Comparison of ENCODE assay signal across 15 mouse cellular contexts in genomic region chr2:35626181-35626727, GRCm38 (mm10).
A peak's percentile ranks its signal among the peaks of the same experiment; 100 is the strongest.
DNase-seq lines count a peak whose midpoint lies in the region; ATAC-seq lines count a peak whose summit lies in the region.
"Had no signal": no experiment of that assay in that cellular context is flagged by ENCODE, and none has a peak within 500 bp of the region (broad histone marks: within the 10 kb centered on the region; RNA-seq: fewer than 3 reads in every experiment).

No protein-coding gene starts in this region.

- H3K27ac ChIP-seq in forebrain, embryonic 15.5 days (replicated peaks): 0 out of 2 replicates have a peak overlapping the region, but pooled peaks have one; percentile 60
- H3K27ac ChIP-seq in forebrain, embryonic 12.5 days: no peak overlapping the region
- H3K27ac ChIP-seq in hindbrain, embryonic 15.5 days (replicated peaks): 0 out of 2 replicates have a peak overlapping the region, but pooled peaks have one; percentile 54
- H3K27ac ChIP-seq in hindbrain, embryonic 13.5 days: no peak overlapping the region
- peak overlapping the region; percentile 85 for H3K27ac ChIP-seq in brown adipose tissue, adult 24 weeks (replicated peaks; ENCODE audit: low read depth, low read length)
- H3K27ac ChIP-seq: liver, embryonic 12.5 days; midbrain, embryonic 12.5 days had no signal

- H3K9ac ChIP-seq in forebrain, embryonic 15.5 days (replicated peaks): no peak overlapping the region
- H3K9ac ChIP-seq in forebrain, embryonic 12.5 days: no peak overlapping the region
- H3K9ac ChIP-seq in hindbrain, embryonic 15.5 days: no peak overlapping the region
- no peak overlapping the region for H3K9ac ChIP-seq in hindbrain, embryonic 13.5 days
- H3K9ac ChIP-seq: liver, embryonic 12.5 days had no signal

- DNase-seq in cerebellum, postnatal 10 days: peak; percentile 75 to 80
- no peak for DNase-seq in T-cell, adult 2 months (ENCODE audit: low spot score)
- no peak for DNase-seq in embryo, embryonic 10 days (ENCODE audit: low spot score)
- DNase-seq: adrenal gland, postnatal 36 days; B cell, adult 2 months; gastrocnemius, postnatal 14 days; kidney, postnatal 36 days; lung, postnatal 36 days had no signal

- peaks cover 64% of the 10 kb centered on the region for H3K4me1 ChIP-seq in forebrain, embryonic 15.5 days
- H3K4me1 ChIP-seq in forebrain, embryonic 12.5 days: peaks cover 67% of the 10 kb centered on the region
- H3K4me1 ChIP-seq in hindbrain, embryonic 15.5 days (replicated peaks): peaks cover 48% of the 10 kb centered on the region
- H3K4me1 ChIP-seq in hindbrain, embryonic 13.5 days (replicated peaks): peaks cover 73% of the 10 kb centered on the region
- H3K4me1 ChIP-seq in brown adipose tissue, adult 24 weeks (ENCODE audit: control insufficient read depth, insufficient read depth, insufficient read length, low read length): peaks cover 15% of the 10 kb centered on the region

- ATAC-seq in forebrain, embryonic 15.5 days (replicated peaks): no peak
- no peak for ATAC-seq in forebrain, embryonic 12.5 days (ENCODE audit: low FRiP score)
- no peak for ATAC-seq in hindbrain, embryonic 15.5 days (ENCODE audit: low FRiP score, low read depth)
- no peak for ATAC-seq in hindbrain, embryonic 13.5 days (ENCODE audit: low FRiP score)
- ATAC-seq: liver, embryonic 12.5 days had no signal

- H3K36me3 ChIP-seq in forebrain, embryonic 15.5 days: no peaks in the 10 kb centered on the region
- peaks cover 6% of the 10 kb centered on the region; the same call in 1 of the 2 replicates for H3K36me3 ChIP-seq in forebrain, embryonic 12.5 days (replicated peaks)
- no peaks in the 10 kb centered on the region for H3K36me3 ChIP-seq in hindbrain, embryonic 15.5 days
- H3K36me3 ChIP-seq in hindbrain, embryonic 13.5 days: no peaks in the 10 kb centered on the region
- H3K36me3 ChIP-seq: liver, embryonic 12.5 days; midbrain, embryonic 12.5 days had no signal

- no peak overlapping the region for H3K4me3 ChIP-seq in forebrain, embryonic 15.5 days
- no peak overlapping the region for H3K4me3 ChIP-seq in forebrain, embryonic 12.5 days (replicated peaks)
- H3K4me3 ChIP-seq in hindbrain, embryonic 15.5 days: no peak overlapping the region
- no peak overlapping the region for H3K4me3 ChIP-seq in hindbrain, embryonic 13.5 days
- H3K4me3 ChIP-seq in brown adipose tissue, adult 24 weeks (ENCODE audit: insufficient read depth, low read depth, low read length): peak overlapping the region; percentile 23
- H3K4me3 ChIP-seq: liver, embryonic 12.5 days; midbrain, embryonic 12.5 days had no signal

- WGBS in forebrain, embryonic 15.5 days: 72% methylated on average over 9 of the region's 9 CpGs
- WGBS in forebrain, embryonic 12.5 days: 75% methylated on average over 9 of the region's 9 CpGs
- WGBS in hindbrain, embryonic 15.5 days: 79% methylated on average over 9 of the region's 9 CpGs
- 77% methylated on average over 9 of the region's 9 CpGs for WGBS in hindbrain, embryonic 13.5 days

- no peak overlapping the region for H3K4me2 ChIP-seq in forebrain, embryonic 15.5 days (replicated peaks)
- H3K4me2 ChIP-seq in forebrain, embryonic 12.5 days: no peak overlapping the region
- H3K4me2 ChIP-seq in hindbrain, embryonic 15.5 days: no peak overlapping the region
- no peak overlapping the region for H3K4me2 ChIP-seq in hindbrain, embryonic 13.5 days
- H3K4me2 ChIP-seq: liver, embryonic 12.5 days; midbrain, embryonic 12.5 days had no signal

- H3K27me3 ChIP-seq in forebrain, embryonic 15.5 days: no peaks in the 10 kb centered on the region
- H3K27me3 ChIP-seq in forebrain, embryonic 12.5 days: no peaks in the 10 kb centered on the region
- H3K27me3 ChIP-seq in hindbrain, embryonic 15.5 days: no peaks in the 10 kb centered on the region
- peaks cover 4% of the 10 kb centered on the region; the same call in 1 of the 2 replicates for H3K27me3 ChIP-seq in hindbrain, embryonic 13.5 days

- no peaks in the 10 kb centered on the region for H3K9me3 ChIP-seq in forebrain, embryonic 15.5 days
- no peaks in the 10 kb centered on the region for H3K9me3 ChIP-seq in forebrain, embryonic 12.5 days
- H3K9me3 ChIP-seq in hindbrain, embryonic 15.5 days: no peaks in the 10 kb centered on the region
- no peaks in the 10 kb centered on the region for H3K9me3 ChIP-seq in hindbrain, embryonic 13.5 days
- H3K9me3 ChIP-seq: liver, embryonic 12.5 days; midbrain, embryonic 12.5 days had no signal

Comparison
In these comparisons a context has a peak if more than half of its experiments do, and no peak if none do; other contexts are left out.
1. H3K27ac ChIP-seq: peak in forebrain, embryonic 15.5 days (single experiment), hindbrain, embryonic 15.5 days (single experiment) and brown adipose tissue, adult 24 weeks (single experiment); none in forebrain, embryonic 12.5 days (single experiment) and hindbrain, embryonic 13.5 days (single experiment).
2. DNase-seq: peak in cerebellum, postnatal 10 days (2 of 2); none in T-cell, adult 2 months (single experiment) and embryo, embryonic 10 days (single experiment).